Mouse (Mus musculus) skeletal muscle tissue, postnatal 0 days (tissue): ENCODE measurements around the gene Hsd17b7. TPM values are rescaled to one million over a fixed set of nuclear protein-coding genes. Genes with fewer than 3 reads are reported as not detected.

Experiments used
- polyA plus RNA-seq: library from polyadenylated mRNA; unstranded; fragments of >200 nt; fragmentation: Nextera tagmentation; extraction: Ambion mirVana; gene quantifications from 2 replicates; pipeline ENCODE4 v1.2.1, GENCODE M21; 2015

The Hsd17b7 gene
- polyA plus RNA-seq: 6.2 and 7.2 TPM in 2 replicates

DNA sequence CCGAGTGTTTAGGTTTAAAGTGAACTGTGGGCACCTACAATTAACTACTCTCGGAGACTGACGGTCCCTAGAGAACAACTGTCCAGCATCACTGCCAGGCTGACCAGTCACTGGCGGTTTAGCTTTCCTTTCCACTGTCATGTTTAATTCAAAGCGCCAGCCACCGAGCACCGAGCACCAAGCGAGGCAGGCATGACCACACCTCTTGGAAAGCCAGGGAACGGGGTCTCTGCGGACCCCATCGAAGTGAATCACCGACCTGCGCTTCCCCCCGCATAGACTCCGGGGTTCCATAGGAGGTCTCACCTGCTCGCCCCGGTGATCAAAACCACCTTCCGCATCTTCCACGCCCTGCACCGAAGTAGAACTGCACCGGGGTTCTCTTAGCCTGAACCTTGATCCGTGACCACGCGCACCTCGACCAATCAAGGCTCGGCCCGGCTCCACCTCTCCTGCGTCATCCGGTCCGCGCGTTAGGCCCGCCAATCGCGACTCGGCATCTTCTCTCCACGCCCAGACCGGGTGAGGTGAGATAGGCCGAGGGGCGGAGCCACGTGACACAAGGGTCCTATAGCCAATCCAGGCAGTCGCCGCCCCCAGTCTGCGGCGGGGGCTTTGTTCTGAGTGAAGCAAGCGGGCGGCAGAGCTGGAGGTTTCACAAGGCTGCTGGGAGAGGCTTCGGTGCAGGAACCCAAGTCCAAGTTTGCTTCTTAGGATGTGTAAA, at the start of gene Hsd17b7:
Gene Hsd17b7, minus strand, starts transcription at position 450 of the 724 bp plus-strand sequence.

DNA sequence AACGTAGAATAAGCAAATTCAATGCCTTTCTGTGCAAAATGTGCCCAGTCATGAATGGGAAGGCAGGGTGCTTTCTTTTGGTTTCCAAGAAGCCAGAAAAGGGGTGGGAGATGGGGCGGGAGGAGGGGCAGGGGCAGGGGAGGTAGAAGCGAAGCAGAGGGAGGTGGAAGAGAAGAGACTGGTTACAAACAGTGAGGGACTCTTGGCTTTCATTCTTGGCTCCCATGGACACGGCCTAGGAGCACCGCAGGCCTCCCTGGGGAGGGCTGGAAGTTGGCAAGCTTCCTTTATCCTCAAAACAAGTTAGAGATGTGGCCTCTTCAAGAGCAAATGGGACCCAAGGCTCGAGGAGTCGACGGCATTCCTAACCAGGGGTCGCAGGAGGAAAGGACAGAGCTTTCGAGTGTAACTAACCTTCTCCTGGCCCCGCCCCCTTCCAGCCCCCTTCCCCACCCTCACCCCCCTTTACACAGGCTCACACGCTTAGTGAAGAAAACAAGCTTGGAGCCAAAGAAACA, 40.5 kb downstream of the Hsd17b7 start, which contains the start of gene Ccdc190:
Gene Ccdc190, plus strand, starts transcription at position 195 of the 518 bp plus-strand sequence.

Other genes with a start within 250 kb of the Hsd17b7 start
- gene Rgs4, start 221.6 kb downstream of the Hsd17b7 start, polyA plus RNA-seq: 4.1 and 4.4 TPM in 2 replicates
- not detected in 2 replicates for gene Ccdc190, start 40.6 kb downstream of the Hsd17b7 start, polyA plus RNA-seq
- 25.5 and 29.7 TPM in 2 replicates for gene Ddr2, start 141.5 kb upstream of the Hsd17b7 start, polyA plus RNA-seq
- gene Uap1, start 205.7 kb upstream of the Hsd17b7 start, polyA plus RNA-seq: 30.8 and 36.5 TPM in 2 replicates
- gene Uhmk1, start 246.2 kb upstream of the Hsd17b7 start, polyA plus RNA-seq: 1.8 and 2.4 TPM in 2 replicates